Mouse (Mus musculus): ENCODE data around the gene Odf3b.

Odf3b gene

DNA sequence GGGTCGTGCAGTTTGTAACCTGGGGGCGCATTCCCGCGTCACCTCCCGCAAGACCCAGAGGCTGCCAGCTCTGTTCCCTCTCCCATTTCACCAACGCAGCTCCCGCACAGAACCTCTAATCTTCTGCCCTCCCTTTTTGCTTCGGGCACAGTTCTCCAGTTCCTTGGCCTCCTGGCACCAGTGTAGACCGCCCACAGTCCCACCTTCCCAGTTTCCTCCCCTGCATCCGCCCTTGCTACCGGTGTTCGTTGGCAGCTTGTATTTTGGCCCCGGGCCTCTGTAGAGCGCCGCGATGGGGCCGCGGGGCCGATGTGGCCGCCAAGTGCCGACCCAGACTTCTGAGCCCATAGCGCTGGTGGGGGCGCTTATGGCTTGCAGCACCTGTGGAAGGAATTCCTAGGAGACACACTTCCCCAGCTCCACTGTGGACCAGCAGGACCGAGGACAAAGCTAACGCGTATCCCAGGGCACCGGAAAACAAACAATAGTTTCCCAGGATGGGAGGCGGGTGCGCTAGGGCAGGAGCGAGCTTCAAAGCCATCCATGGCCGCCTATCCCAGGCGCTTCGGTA is at the start of gene Odf3b:
Gene Odf3b, minus strand, starts transcription at position 452 of the 571 bp plus-strand sequence.
- DNase-seq = peak; percentile 83

DNA sequence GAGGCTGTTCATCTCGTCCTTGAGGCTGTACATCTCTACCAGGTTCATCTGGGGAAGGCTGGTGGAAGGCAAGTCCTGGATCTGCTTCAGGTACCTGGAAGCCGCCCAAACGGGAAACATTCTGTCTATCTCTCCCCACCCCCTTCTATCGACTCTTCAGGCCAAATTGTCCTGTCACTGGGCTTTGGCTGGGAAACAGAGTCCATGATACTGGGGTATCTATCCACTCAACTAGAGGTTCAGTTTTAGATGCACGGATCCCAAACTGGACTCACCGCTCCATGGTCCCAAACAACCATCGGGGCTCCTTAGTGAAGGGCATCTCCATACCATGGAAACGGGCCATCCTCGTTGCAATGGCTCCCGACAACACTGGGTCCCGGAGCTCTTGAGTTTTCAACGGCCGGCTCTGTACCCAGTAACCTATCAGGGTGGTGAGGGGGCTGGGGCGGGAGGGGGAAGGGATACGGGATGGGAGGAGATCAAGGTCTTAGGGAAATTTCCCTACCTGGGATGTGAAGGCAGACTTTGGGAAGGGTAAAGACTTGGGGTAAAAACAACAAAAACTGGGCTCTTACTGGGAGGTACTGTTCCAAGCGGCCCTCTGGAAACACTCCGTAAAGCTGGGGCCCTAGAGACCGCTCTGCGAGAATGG is 49.2 kb upstream of the Odf3b start:
- no peak for DNase-seq

DNA sequence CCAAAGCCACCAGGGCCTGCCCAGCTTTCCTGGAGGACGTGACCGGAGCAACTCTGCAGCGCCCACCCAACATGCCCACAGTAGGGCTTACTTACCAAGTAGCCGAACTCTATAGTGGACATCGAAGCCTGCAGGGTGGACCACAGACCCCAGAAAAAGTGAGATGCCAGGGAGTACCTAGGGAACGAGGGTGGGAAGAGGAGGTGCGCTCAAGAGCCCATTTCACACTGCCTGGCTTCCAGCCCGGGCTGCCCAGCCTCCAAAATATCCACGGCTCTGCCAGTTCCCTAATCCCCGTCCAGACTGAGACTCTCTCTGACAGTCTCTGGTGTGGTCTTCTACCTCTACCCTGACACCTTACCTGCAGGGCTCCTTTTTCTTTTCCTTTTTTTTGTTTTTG is 47.6 kb upstream of the Odf3b start:
- DNase-seq = no peak

DNA sequence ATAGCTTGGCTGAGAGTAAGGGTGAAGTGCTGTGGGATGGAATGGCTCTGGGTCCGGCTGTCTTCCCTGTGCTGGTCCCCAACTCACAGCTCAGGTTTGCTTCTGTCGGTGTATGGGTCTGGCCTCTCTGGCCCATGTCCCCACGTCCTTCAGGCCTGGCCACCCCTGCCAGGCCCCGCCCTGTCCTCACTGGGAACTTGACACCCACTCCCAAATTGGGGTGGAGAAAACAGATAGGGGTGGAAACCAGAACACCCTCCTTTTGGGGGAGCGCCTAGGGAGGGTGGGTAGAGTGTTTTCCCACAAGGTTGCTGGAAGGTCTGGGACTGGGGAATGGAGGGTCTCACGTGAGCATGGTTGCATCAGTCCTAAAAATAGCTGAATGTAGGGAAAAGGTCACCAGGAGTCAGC is 46.6 kb upstream of the Odf3b start, which contains the start of gene Cpt1b:
Gene Cpt1b, minus strand, starts transcription at position 153 of the 411 bp plus-strand sequence.
- no peak for DNase-seq

DNA sequence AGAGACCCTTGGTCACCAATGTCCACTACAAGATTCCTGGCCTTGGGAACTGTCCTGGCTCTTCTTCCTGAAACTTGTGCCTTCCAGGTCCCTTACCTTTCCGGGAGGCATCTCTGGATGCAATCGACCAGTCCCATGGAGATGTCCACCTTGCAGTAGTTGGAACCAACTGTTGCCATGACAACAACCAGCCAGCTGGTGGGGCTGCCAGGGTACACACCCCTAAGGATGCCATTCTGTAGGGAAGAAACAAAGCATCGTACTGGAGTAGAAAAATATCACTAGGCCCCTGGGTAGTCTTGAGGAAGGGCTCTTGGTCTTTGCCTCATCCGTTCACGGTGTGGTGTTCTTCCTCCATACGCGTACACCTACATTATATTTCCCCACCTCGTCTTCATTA is 45.5 kb upstream of the Odf3b start:
- DNase-seq = no peak

DNA sequence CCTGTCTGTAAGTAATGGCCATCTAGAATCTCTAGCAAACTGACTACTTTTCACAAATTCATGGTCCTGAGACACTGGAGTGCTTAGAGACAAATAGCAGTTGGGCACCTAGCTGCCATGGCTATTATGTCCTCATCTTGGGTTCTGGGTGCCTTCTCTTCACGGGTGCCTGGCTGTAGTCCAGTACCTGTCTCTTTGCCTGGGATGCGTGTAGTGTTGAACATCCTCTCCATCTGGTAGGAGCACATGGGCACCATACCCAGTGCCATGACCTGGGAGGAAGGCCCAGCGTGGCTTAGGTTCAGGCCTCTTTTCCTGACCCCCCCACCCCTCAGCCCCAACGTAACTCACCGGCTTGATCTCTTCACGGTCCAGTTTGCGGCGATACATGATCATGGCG is 42.9 kb upstream of the Odf3b start:
- DNase-seq = no peak

DNA sequence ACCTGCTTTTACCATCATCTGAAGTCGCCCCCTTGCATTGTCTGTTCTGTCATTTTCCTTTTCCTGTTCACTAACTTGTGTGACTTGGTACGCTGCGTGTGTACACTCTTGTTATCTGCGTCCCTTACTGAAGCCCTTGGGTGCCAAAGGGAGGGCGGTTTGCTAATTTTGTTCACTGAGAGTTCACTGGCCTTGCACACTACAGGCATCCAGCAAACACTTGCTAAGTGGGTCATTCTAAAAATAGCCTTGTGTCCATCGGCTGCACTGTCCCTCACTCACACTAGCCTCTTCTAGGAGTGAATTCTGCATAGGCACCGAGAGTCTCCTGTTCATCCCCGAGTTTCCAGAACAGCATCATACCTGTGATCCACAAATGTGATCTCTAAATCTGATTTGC is 36.2 kb upstream of the Odf3b start:
- no peak for DNase-seq

DNA sequence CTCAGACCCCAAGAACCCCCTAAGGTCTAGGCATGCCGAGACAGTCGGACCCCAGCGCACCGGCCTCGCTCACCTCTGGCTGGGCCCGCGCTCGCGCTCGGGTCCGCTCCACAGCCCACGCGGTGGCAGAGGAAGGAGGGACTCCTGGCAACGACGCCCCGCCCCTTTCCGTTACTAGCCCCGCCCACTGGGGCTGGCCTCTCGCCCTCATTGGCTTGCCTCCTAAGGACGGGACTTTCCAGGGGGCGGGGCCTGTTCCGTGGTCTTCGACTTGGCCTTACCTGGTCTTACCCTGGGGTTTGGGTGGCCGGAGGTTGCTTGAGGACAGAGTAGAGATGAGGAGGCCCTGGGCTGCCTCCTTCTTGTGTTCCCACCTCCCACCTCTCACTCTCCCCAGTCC is 31.0 kb upstream of the Odf3b start, which contains the start of gene Syce3:
Gene Syce3, minus strand, starts transcription at position 386 of the 400 bp plus-strand sequence.
- no peak for DNase-seq

DNA sequence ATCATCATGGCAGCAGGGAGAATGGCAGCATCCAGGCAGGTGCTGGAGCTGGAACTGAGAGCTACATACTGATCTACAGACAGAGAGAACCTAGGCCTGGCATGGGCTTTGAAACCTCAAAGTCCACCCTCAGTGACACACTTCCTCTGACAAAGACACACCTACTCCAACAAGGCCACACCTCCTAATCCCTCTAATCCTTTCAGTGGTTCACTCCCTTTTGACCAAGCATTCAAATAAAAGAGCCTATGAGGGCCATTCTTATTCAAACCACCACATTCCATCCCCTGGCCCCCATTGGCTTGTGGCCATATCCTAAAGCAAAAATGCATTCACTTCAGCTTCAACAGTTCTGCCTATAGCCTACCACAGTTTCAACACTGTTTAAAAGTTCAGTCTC is 27.6 kb upstream of the Odf3b start:
- no peak for DNase-seq

DNA sequence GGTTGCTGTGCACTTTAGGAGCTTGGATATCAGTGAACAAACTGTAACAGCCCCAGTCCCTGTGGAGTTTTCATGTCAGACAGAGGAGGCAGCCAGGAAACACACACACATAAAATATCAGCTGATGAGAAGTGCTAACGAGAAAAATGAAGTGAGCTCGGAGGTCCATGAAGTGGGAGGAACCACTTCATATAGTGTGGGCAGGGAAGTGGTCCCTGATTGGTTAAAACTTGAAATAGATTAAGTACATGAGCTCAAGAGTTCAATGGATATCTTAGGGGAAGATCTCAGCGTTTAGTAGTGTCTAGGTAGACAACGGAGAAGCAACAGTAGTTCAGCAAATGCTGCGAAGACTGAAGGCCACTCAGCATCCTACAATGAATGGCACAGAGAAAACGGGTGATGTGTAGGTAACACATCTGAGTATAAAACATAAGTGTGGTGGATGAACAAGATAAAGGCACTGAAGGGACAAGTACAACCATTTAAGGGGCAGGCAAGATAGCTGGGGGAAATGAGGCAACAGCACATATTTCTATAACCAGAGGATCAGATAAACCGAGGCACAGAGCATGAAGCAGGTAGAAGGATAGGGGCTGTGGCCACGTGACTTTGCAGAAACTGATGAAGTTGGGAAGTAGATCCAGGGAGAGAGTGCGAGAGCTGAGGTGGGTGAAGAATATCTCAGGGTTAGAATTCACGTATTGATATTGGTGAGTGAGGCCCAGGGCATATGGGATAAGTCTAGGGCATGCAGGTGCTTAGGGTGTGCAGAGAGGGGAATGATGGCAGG is 25.9 kb upstream of the Odf3b start:
- no peak for DNase-seq

DNA sequence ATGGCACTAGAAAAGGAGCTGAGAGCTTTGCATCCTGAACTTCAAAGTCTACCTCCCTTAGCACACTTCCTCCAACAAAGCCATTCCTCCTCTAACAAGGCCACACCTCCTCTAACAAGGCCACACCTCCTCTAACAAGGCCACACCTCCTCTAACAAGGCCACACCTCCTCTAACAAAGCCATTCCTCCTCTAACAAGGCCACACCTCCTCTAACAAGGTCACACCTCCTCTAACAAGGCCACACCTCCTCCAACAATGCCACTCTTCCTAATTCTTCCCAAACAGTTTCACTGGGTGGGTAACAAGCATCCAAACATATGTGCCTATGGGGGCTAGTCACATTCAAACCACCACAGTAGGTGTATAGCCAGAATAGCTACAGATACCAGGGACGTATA is 23.4 kb upstream of the Odf3b start:
- DNase-seq = no peak

DNA sequence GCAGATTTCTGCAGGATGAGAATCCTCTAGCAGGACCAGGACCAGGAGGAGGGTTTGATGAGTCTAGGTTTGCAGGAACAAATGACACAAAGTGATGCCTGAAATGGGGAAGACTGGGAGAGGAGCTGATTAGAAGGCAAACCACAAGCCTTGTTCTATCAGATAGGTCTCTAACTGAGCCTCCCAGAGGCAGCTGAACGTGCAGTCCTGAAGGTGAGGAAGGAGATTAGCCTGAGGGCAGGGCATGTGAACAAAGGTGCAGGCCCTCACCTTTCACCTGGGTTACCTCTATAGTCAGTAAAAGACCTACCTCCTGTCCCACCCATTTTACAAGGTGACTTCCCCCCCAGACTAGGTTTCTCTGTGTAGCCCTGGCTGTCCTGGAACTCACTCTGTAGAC is 20.6 kb upstream of the Odf3b start:
- DNase-seq = no peak

DNA sequence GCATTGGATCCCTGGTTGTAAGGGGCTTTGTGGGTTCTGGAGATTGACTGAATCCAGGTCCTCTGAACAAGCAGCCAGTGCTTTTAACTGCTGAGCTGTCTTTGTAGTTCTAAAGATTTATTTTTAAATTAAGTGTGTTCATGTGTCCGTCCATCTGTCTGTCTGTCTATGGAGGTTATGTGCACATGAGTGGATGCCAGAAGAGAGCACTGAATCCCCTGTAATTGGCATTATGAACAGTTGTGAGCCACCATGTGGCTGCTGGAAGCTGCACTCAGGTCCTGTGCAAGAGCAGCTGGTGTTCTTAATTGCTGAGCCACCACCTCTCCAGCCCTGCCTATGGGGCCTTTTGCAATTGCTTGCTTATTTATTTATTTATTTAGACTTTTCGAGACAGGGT is 19.1 kb upstream of the Odf3b start:
- DNase-seq = no peak

DNA sequence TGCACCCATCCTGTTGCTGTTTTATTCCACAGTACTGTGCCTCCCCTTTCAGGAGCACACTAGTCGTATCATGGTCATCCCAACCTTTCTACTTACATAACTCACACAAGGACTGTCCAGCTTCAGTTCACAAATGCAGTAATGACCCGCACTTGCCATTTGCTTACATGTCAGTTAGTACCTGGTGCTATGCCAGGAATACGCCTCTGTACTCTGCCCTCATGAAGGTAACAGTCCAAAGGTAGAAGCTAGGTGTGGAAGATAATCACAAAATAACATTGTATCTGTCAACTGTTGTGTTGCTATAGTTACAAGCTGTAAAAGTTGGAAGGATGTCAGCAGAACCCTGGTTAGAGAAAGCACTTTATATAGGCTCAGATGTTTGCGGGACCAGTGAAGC is 17.8 kb upstream of the Odf3b start:
- DNase-seq = no peak

DNA sequence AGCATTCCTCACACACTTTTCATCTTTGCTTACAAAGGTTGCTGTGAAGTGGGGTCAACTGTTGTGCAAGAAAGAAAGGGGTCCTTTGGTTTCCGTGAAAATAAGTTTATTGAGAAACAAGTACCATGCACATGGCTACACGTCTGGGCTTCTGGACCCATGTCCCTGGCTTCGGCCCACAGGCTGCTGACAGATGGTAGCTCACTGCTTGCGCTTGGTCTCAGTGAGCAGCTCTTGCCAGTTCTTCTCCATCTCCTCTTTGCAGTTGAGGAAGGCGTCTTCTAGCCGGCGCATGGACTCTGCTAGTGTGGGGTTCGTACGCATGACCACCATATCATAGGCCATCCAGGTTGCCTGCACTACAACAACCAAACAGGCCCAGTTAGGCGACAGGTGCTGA is 11.0 kb upstream of the Odf3b start:
- no peak for DNase-seq

DNA sequence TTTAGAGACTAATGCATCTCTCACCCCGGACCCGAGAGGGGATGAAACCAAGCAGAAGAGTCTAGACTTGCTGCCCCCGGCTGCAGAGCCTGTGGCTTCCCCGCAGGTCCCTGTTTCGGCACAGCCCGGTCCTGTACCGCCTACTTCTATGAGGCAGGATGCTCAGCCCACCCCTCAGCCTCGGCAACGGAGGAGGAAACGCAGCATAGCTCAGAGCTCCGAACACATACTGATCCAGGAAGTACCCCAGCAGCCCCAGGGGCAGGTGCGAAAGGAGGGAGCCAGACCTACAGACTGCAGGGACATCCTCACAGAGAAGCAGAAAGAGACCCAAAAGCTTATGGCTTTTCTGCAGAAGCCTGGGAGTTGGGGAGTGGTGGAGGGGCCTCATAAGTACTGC is 8.0 kb upstream of the Odf3b start:
- DNase-seq = no peak

DNA sequence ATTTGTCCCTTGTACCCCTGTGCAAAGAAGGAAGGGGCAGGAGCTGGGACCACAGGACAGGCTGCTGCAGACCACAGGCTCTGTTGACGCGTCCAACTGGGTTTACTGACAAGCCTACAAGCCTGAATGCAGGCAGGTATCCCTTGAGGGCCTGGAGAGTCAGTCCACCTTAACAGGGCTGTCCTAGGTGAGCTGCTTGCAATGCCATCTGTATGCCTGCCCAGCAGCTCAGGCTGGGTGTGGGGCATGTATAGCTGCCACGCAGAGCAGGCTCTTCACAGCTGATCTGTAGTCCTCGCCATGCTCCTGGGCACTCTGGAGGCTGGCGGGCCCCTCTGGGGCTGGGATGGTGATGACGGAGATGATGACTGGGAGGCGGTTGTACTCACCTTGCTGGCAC is 5.5 kb upstream of the Odf3b start, which contains the start of gene Klhdc7b:
Gene Klhdc7b, plus strand, starts transcription at position 301 of the 400 bp plus-strand sequence.
- DNase-seq = no peak

DNA sequence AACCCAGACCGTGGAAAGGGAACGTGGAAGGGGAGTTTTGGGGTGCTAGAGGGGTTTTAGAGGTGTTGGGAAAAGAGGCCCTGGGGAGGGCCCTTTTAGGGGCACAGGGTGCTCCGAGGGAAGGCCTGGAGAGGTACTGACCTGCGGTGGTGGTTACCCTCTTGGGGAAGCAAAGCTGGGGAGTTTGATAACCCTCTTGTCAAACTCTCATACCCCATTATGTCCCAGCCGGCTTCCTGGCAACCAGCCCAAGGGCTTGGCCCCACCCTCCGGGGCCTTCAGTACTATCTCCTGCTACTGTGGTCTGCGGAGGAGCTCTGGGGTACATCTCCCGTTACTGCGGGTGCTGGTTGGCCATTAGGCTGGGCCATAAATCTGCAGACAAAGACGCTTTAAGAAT is 347 bp upstream of the Odf3b start:
- peak; percentile 65 for DNase-seq

DNA sequence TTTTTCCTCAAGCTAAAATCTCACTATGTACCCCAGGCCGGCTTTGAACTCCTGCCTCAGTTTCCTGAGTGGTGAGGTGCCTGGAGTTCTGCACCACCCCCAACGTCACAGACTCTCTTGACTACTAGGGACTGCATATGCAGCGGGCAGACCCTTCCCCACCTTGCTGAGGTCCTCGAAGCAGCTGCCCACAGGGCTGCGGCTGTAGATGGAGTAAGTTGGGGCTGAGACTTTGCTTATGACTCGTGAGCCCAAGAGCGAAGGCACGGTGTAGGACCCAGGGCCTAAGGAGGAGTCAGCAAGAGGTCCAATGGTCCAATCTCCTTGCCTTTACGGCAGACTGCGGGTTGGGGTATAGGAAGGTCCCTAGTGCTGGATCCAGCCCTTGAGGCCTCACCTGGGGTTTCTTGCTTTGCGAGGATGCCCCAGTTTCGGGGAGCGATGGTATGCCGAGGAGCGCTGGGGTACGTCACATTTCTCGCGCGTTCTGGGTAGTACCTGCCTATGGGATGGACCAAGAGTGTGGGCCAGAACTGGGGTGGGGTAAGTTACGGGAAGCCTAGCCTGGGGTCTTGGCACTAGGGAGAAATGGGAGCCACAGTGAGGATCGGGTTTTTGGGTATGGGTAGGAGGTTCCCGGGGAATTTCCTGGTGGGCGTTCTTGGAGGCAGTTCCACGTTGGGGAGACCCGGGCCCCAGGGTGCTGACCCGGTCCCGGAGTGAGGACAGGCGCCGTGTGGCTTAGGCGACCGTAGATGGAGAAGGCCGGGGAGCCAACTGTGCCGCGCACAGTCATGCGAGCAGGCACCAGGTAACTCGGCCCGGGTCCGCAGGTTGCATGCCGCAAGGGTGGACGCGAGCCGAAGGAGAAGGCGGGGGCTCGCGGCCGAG is 899 bp downstream of the Odf3b start:
- peak; percentile 57 for DNase-seq

DNA sequence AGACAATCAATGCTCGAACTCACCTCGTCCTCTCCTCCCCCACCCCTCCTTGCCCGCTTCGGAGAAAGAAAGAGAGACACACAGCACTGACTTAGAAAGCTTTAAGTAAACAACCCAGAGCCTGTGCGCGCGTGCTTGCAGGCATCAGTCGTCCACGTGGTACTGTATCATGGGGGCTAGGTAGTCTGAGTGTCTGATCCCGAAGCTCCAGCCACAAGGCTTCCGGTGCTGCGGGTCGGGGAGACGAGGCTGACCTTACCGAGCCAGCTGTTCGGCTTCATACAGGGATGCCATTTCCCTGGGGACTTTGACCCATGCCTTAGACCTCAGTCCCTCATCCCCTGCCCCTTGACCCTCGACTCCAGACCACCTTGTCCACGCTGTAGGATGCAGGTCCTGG is 1.7 kb downstream of the Odf3b start:
- no peak for DNase-seq

DNA sequence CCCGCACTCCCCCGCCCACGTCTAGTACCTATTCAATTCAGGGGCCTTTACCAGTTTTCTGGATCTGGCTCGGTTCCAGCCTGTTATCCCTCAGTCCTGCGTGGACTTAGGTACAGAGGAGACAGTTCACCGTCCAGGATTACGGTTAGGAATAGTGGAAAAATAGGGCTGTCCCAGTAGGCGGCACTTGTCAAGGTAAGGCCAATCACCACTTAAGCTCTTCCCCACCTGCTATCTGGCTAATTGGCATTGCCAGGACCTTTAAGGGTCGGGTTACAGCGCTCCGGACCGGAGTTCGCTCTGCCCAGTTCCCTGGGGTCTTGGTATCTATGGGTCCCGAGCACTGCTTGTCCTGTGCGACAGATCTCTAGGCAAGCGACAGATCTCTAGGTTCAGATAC is 2.1 kb downstream of the Odf3b start, which contains the start of gene Tymp:
Gene Tymp, minus strand, starts transcription at position 83 of the 400 bp plus-strand sequence.
- no peak for DNase-seq

DNA sequence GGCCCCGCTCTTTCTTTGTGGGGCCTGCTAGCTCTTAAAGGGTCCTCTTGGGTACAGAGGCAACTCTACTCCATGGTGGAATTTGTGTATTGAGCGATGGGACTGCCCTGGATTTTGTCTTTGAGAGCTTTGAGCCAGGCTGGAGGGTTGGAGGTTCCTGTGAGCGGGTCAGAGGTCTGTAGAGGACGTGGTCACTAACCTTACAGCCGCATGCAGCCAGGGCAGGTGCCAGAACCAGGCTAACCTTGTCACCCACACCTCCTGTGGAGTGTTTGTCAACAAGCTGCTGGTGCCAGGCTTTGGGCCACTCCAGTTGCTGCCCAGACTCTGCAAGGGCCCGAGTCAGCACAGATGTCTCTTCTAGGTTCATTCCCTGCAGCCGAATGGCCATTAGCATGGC is 3.0 kb downstream of the Odf3b start:
- DNase-seq = no peak

All from cerebellum, adult 11 months (tissue).